Mouse (Mus musculus) ovary, adult 18-20 months (tissue): Measurements from ENCODE around the gene Wdr95.
"Not testable (repeated sequence)": the region's sequence is repeated elsewhere in the genome, so short reads cannot be mapped to it uniquely, and the experiment has no call there.

Source experiments
- DNase-seq: peaks from one replicate; pipeline ENCODE4 v3.0.0; 2022; ENCODE audit warnings: low spot score, mixed read lengths

The Wdr95 gene

GRCm38 (mm10) chr5:149517116-149517515, 11.4 kb upstream of the Wdr95 start:
- no peak for DNase-seq

DNA sequence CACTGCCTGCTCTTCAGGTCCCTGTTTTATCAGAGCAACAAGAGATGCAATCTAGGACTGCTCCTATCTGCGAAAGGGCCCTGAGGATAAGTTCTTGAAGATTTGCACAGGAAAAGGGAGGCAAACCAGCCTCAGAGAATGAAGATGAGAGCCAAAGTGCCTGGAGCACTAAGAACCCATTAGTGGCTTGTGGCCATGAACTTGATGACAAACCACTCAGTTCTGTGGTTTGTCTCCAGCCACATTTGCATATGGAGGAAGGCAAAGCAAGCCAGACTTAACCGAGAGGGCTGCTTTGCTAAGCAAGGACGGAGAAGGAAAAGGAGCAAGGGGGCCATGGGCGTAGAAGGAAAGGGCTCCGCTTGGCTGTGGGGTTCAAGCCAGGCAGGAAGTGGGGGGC, 7.7 kb upstream of the Wdr95 start:
- DNase-seq = no peak

- no peak for DNase-seq
Observed at GRCm38 (mm10) chr5:149523856-149524241, 4.6 kb upstream of the Wdr95 start.

DNA sequence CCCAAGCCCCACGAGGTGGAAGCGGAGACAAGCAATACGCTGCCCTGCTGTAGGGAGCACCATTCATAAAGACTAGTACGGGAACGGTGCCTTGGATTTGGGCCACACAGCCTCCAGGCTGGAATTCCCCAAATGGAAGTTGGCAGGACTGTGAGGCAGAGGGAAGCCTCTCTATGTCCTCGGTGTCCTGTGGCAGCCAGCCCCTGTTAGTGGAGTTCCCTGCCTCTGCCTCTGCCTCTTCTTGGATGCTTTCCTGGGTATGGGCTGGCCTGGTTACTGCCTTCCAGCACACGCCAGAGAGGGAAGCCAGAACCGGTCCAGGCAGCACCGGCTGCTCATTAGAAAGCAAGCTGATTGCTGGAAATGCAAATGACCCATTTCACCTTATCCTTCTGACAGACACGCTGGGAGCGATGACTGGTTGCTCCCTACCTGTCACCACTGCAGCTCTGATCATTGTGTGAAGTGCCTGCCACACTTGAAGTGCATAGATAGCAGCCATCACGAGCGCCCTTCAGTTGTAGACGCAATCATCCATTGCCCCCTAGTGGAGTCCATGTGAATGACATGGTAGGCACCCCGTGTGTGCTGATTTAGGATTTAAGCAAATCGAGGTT, 4.1 kb upstream of the Wdr95 start:
- peak; percentile 24 for DNase-seq

- no peak for DNase-seq
Observed at GRCm38 (mm10) chr5:149525055-149525785, 3.3 kb upstream of the Wdr95 start.

DNA sequence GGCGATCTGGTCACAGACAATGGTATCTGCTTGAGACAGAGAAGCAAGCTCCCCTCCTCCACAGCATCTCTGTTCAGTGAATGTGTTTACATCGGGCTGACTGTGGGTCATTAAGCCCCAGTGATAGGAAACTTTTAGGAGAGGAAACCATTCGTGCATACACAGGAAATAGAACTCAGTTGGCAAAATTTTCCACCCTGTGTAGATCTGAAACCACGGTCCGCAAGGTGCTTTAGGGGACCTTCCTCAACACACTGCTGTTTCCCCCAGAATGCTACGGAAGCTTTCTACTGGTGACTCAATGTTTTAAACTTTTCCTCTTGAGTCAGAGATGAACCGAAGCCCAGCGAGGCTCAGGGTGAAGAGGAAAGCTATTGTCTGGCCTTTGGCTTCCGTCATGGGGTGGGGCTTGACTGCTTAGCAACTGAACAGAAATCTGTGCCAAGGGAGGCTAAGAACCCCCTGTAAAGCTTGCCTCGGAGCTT, 2.0 kb upstream of the Wdr95 start:
- DNase-seq = peak; percentile 13

DNA sequence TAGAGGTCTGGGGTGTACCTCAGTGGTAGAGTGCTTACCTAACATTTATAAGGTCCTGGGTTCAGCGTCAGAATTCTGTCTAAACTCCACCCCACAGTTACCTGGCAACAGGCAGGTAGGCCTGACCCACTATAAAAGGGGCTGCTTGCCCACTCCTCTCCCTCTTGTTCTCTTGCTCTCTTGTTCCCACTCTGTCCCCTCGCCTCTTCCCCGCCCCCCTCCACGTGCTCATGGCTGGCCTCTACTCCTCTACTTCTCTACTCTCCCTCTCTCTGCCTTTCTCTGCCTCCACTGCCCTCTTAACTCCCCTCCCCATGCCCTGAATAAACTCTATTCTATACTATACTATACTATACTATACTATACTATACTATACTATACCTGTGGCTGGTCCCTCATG, 1.2 kb upstream of the Wdr95 start:
- not testable (repeated sequence) for DNase-seq

DNA sequence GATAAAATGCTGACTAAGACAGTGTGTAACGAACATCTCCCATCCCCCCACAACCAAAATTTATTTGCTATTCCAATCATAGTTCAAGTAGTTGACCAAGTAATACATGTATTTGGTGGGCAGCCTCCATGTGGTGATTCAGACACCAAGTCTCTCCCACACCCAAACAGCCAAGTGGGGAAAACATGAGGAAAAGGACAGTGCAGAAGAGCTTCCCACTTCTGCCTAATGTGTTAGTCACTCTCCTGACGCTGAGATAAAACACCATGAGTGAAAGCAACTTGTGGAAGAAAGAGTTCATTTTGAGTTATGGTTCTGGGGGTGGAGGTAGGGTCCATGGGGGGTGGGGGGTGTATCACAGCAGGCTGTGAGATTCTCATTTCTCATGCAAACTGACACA, 5.4 kb downstream of the Wdr95 start:
- DNase-seq = no peak

- no peak for DNase-seq
Observed at GRCm38 (mm10) chr5:149536005-149536404, 7.5 kb downstream of the Wdr95 start.

DNA sequence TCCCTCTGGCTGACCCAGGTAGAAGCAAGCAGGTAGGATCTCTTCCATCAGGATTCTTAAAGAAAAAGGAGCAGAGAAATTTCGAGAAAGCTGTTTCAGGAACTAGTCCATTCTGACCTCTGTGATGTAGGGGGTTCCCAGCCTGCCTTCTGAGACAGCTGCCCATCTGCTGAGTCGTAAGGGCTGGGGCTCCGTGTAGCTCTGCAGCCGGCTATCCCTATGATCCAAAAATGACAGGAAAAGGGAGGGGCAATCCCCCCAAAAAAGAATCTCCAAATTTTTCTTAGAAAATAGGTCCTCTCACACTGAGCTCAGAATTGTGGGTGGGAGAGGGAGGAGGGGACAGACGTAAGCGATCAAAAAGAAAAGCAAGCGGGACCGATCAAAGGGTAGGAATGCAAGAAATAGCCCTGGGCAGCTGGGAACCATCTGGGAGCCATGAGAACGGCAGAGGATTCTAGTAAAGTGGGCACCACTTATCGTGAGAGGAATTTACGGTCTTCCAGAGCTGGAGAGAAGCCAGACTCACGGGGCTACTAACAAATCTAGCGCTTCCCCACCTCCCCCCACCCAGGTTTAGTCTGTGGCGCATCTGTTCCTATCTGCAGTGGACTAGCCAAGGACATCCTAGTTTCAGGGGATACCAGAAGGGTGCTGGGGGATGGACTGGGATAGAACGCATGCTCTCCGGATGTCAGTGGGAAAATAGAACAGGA, 9.5 kb downstream of the Wdr95 start:
- DNase-seq = no peak

- DNase-seq = no peak
Observed at GRCm38 (mm10) chr5:149538531-149538930, 10.1 kb downstream of the Wdr95 start.

DNA sequence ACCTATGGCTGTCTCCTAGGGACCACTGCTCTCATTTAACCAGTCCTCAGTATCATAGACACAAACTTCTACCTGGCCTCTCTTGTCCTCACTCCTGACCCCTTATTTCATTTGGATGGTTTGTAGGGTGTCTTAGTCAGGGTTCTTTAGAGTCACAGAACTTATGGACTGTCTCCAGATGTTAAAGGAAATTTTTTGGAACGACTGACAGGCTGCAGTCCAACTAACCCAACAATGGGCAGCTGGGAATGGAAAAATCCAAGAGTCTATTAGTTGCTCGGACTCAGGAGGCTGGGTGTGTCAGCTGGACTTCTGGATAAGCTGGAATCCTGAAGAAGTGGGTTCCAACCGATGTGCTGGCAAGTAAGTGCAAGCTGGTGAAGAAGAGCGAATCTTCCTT, 10.6 kb downstream of the Wdr95 start:
- DNase-seq = no peak

DNA sequence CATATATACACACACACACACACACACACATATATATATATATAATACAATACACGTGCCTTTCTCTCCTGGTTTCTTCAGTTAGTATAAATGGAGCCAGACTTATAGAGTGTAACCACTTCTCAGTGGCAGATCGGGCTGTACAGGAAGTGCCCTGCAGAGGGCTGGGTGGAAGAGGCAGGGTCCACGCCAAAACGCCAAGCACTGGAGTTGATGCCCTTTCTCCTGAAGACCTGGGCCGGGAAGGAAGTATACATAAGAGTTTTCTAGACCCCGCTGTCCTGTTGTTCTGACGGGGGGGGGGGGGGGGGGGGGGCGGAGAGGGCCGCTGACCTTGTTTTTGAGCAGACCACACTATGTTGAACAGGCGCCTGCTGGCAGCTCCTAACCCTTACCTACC, 22.7 kb downstream of the Wdr95 start:
- no peak for DNase-seq

DNA sequence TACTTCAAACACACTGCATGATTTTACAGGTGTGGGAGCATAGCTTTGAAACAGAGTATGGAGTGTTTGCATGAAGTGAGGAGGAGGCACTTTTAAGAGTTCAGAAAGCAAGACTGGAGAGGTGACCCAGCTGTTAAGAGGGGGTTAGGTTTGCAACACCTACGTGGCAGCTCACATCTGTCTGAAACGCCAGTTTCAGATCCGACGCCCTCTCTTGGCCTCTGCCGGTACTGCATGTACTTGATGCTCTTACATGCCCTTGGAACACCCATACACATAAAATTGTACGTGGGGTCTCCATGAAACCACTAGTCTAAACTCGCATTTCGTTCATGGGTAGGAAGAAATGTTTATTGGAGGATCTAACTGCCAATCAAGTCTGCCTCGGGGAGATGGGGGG, 24.3 kb downstream of the Wdr95 start:
- no peak for DNase-seq

GRCm38 (mm10) chr5:149553373-149553772, 24.9 kb downstream of the Wdr95 start:
- no peak for DNase-seq

DNA sequence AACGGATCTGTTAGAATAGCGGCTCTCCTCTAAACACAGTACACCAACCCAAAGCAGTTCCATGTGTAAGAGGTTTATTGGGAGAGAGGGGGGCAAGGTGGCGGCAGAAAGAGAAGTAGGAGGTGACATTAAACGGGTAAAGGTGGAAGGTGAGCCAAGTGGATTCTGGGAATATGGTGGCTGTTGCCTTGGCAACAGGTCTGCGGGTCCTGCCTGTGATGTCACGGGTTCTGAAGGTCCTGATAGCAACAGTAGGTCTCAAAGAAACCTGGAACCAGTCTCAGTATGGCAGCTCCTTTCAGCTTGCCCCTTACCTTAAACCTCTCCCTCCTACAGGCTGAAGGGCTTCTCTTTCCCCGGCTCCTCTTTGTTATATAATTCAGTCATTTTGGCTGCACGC, 25.9 kb downstream of the Wdr95 start:
- no peak for DNase-seq

DNA sequence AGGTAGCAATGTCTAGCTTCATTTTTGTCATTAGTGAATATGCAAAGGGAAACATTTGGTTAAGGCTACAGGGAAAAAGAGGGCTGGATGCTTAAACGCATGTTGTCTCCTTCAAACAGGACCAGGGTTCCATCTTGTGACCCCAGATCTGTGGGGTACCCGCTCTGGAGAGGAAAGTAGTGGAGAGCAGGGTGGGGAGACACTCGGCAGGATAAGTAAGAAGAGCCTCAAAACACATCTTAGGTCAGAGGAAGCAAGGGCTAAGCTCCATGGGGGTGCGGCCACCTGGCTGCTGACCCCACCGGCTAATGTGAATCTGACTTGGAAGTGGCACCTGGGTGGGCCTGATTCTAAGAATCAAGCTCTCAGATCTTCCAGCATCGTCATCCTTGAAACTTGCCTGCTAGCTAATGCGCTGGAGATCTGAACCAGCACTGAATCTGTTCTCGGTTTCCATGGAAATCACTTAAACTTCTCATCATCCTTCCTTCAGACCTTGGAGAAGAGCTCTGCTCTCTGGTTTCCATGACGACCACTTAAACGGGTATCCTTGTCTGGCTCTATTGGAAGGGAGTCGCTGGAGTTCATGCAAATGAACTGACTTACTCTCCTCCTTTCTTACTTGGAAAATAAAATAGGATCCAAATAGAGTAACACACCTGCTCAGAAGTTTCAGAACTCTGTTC, 32.6 kb downstream of the Wdr95 start:
- DNase-seq = no peak

- no peak for DNase-seq
Observed at GRCm38 (mm10) chr5:149566026-149566425, 37.5 kb downstream of the Wdr95 start.

DNA sequence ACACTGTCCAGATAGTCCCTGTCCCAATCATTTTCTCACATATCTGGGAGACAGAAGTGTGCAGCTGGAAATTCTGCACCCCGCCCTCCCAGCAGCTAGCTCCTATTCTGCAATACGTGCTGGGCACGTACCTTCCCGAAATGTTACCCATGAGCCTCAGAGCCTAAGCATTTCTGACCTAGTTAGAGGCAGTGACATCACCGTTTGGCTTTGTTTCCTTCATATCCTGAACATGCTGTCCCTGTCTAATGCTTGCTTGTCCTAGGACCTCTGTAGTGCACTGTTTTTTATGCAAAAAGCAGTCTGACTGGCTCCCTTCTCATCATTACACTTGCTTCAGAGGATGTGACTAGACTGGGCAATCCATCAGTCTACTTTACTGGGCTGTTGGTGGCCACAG, 38.5 kb downstream of the Wdr95 start:
- DNase-seq = no peak

- no peak for DNase-seq
Observed at GRCm38 (mm10) chr5:149568993-149569392, 40.5 kb downstream of the Wdr95 start.

DNA sequence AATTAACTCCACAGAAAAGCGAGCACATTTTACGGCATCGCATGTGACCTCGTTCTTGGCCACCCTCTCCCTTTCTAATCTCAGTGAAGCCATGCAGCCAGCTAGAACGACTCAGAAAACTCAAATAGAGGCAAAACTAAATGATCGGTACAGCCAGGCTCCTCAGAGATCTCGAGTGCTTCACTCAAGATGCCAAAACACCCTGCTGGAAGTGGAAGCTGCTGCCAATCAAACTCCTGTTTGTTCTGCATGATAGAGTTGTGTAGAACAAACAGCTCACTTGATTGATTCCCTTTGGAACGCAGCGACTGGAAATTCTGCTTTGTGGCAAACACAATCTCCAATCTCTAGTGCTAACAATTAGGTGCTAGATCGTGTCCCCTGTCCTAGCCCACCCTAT, 48.5 kb downstream of the Wdr95 start:
- DNase-seq = no peak

- DNase-seq = no peak
Observed at GRCm38 (mm10) chr5:149577449-149577848, 49.0 kb downstream of the Wdr95 start.
